Mouse (Mus musculus) MEL (cell line): Measurements from ENCODE around the gene Alg1. TPM values are rescaled to one million over a fixed set of nuclear protein-coding genes. Genes with fewer than 3 reads are reported as not detected.

Source experiments
- DNase-seq: peaks from one replicate; pipeline ENCODE4 v3.0.0; 2011; ENCODE audit warnings: low read depth, low spot score
- H3K27ac ChIP-seq: 2 replicates; pipeline ENCODE4 v1.5.1; 2012; ENCODE audit warnings: low read depth, mild to moderate bottlenecking, control low read depth, low read length, moderate library complexity; ENCODE audit not compliant: control insufficient read depth
- H3K27me3 ChIP-seq, 2 experiments: fragments of 150-350 bp in 1 of 2; sonication (generic) in 1 of 2; 2 replicates each; pipeline ENCODE4 v1.6.1; 2012; ENCODE audit warnings: low read length in 2 of 2, mild to moderate bottlenecking in 2 of 2, improper control_type of control experiment in 1 of 2, moderate library complexity in 1 of 2; ENCODE audit not compliant: insufficient read depth in 2 of 2, control insufficient read depth in 1 of 2
- H3K36me3 ChIP-seq, 2 experiments: 2 replicates each; pipeline ENCODE4 v1.6.1; 2012 to 2014; ENCODE audit warnings: low read length in 2 of 2, improper control_type of control experiment in 1 of 2, inconsistent platforms in 1 of 2, mild to moderate bottlenecking in 1 of 2; ENCODE audit not compliant: insufficient read depth in 2 of 2, control insufficient read depth in 1 of 2
- H3K4me1 ChIP-seq, 2 experiments: fragments of 150-350 bp in 1 of 2; sonication (generic) in 1 of 2; 2 replicates each; pipeline ENCODE4 v1.6.1; 2012; ENCODE audit warnings: low read length in 2 of 2, improper control_type of control experiment in 1 of 2, mild to moderate bottlenecking in 1 of 2; ENCODE audit not compliant: insufficient read depth in 2 of 2, control insufficient read depth in 1 of 2
- H3K4me3 ChIP-seq, 2 experiments: fragments of 150-350 bp in 1 of 2; sonication (generic) in 1 of 2; 2 replicates each; pipeline ENCODE4 v1.5.1; 2012; ENCODE audit warnings: low read depth in 2 of 2, low read length in 2 of 2, mild to moderate bottlenecking in 2 of 2, moderate library complexity in 2 of 2, control low read depth in 1 of 2, improper control_type of control experiment in 1 of 2; ENCODE audit not compliant: control insufficient read depth in 1 of 2, insufficient read depth in 1 of 2
- H3K79me2 ChIP-seq: 2 replicates; pipeline ENCODE4 v1.6.1; 2012; ENCODE audit warnings: mild to moderate bottlenecking, low read length, moderate library complexity; ENCODE audit not compliant: control insufficient read depth, poor library complexity, insufficient read depth
- H3K9ac ChIP-seq: 2 replicates; pipeline ENCODE4 v1.6.1; 2012; ENCODE audit warnings: low read depth, mild to moderate bottlenecking, control low read depth, low read length, moderate library complexity; ENCODE audit not compliant: control insufficient read depth, poor library complexity, severe bottlenecking
- H3K9me3 ChIP-seq: fragments of 150-350 bp; sonication (generic); replicated peaks from 2 replicates; pipeline ENCODE4 v1.6.1; 2012; ENCODE audit warnings: mild to moderate bottlenecking, low read length, improper control_type of control experiment, moderate library complexity; ENCODE audit not compliant: insufficient read depth
- BHLHE40 ChIP-seq: IDR thresholded peaks from 2 replicates; pipeline ENCODE4 v1.6.1; 2012; ENCODE audit warnings: low read depth, mild to moderate bottlenecking, inconsistent platforms, low read length, improper control_type of control experiment, borderline replicate concordance
- CHD1 ChIP-seq: IDR thresholded peaks from 2 replicates; pipeline ENCODE4 v1.6.1; 2012; ENCODE audit warnings: low read depth, mild to moderate bottlenecking, inconsistent platforms, low read length, improper control_type of control experiment
- CTCF ChIP-seq, 3 experiments: IDR thresholded peaks in 2 of 3; conservative IDR thresholded peaks in 1 of 3; 2 replicates each; pipeline ENCODE4 v1.5.1; 2011 to 2012; ENCODE audit warnings: low read length in 3 of 3, low read depth in 2 of 3, mild to moderate bottlenecking in 2 of 3, improper control_type of control experiment in 1 of 3, inconsistent platforms in 1 of 3, mixed read lengths in 1 of 3, moderate library complexity in 1 of 3; ENCODE audit not compliant: control insufficient read depth in 1 of 3, insufficient read depth in 1 of 3, poor library complexity in 1 of 3, severe bottlenecking in 1 of 3
- E2F4 ChIP-seq: IDR thresholded peaks from 2 replicates; pipeline ENCODE4 v1.6.1; 2011; ENCODE audit warnings: low read depth, low read length, improper control_type of control experiment, borderline replicate concordance
- ELF1 ChIP-seq: IDR thresholded peaks from 2 replicates; pipeline ENCODE4 v1.6.1; 2014; ENCODE audit warnings: low read depth, mild to moderate bottlenecking, inconsistent platforms, low read length, improper control_type of control experiment, moderate library complexity
- EP300 ChIP-seq, 2 experiments: IDR thresholded peaks; 2 replicates each; pipeline ENCODE4 v1.6.1; 2011; ENCODE audit warnings: improper control_type of control experiment in 2 of 2, low read length in 2 of 2, low read depth in 1 of 2, mild to moderate bottlenecking in 1 of 2
- GABPA ChIP-seq: IDR thresholded peaks from 2 replicates; pipeline ENCODE4 v1.6.1; 2012; ENCODE audit warnings: low read depth, mild to moderate bottlenecking, inconsistent platforms, low read length, improper control_type of control experiment, moderate library complexity
- GATA1 ChIP-seq: IDR thresholded peaks from 2 replicates; pipeline ENCODE4 v1.6.1; 2011; ENCODE audit warnings: low read depth, low read length, improper control_type of control experiment
- HCFC1 ChIP-seq: IDR thresholded peaks from 2 replicates; pipeline ENCODE4 v1.6.1; 2012; ENCODE audit warnings: low read depth, mild to moderate bottlenecking, inconsistent platforms, low read length, improper control_type of control experiment, moderate library complexity
- JUND ChIP-seq: IDR thresholded peaks from 2 replicates; pipeline ENCODE4 v1.6.1; 2011; ENCODE audit warnings: low read depth, mild to moderate bottlenecking, improper control_type of control experiment, low read length
- KAT2A ChIP-seq: conservative IDR thresholded peaks from 2 replicates; pipeline ENCODE4 v1.6.1; 2012; ENCODE audit warnings: low read depth, low read length, improper control_type of control experiment, inconsistent platforms
- MAFK ChIP-seq: IDR thresholded peaks from 2 replicates; pipeline ENCODE4 v1.6.1; 2011; ENCODE audit warnings: low read depth, mild to moderate bottlenecking, low read length, improper control_type of control experiment, borderline replicate concordance
- MAX ChIP-seq: IDR thresholded peaks from 2 replicates; pipeline ENCODE4 v1.6.1; 2011; ENCODE audit warnings: low read length, improper control_type of control experiment
- MAZ ChIP-seq: IDR thresholded peaks from 2 replicates; pipeline ENCODE4 v1.6.1; 2012; ENCODE audit warnings: low read depth, mild to moderate bottlenecking, inconsistent platforms, low read length, improper control_type of control experiment
- MEF2A ChIP-seq: IDR thresholded peaks from 2 replicates; pipeline ENCODE4 v1.6.1; 2014; ENCODE audit warnings: low read depth, mild to moderate bottlenecking, inconsistent platforms, low read length, improper control_type of control experiment; ENCODE audit not compliant: poor library complexity, insufficient replicate concordance, severe bottlenecking; ENCODE audit errors: extremely low read depth
- MXI1 ChIP-seq: IDR thresholded peaks from 2 replicates; pipeline ENCODE4 v1.6.1; 2011; ENCODE audit warnings: mild to moderate bottlenecking, low read depth, low read length, improper control_type of control experiment
- MYB ChIP-seq: IDR thresholded peaks from 2 replicates; pipeline ENCODE4 v1.6.1; 2011; ENCODE audit warnings: mild to moderate bottlenecking, low read depth, low read length, improper control_type of control experiment
- MYC ChIP-seq: IDR thresholded peaks from 2 replicates; pipeline ENCODE4 v1.6.1; 2011; ENCODE audit warnings: low read depth, mild to moderate bottlenecking, low read length, improper control_type of control experiment, moderate library complexity
- NRF1 ChIP-seq: IDR thresholded peaks from 2 replicates; pipeline ENCODE4 v1.6.1; 2014; ENCODE audit warnings: low read depth, mild to moderate bottlenecking, inconsistent platforms, low read length, improper control_type of control experiment, moderate library complexity; ENCODE audit not compliant: poor library complexity, insufficient read depth, severe bottlenecking
- POLR2A ChIP-seq, 2 experiments: IDR thresholded peaks; 2 replicates each; pipeline ENCODE4 v1.6.1; 2011 to 2012; ENCODE audit warnings: low read length in 2 of 2, mild to moderate bottlenecking in 2 of 2, control low read depth in 1 of 2, improper control_type of control experiment in 1 of 2, low read depth in 1 of 2, moderate library complexity in 1 of 2; ENCODE audit not compliant: control insufficient read depth in 1 of 2, insufficient read depth in 1 of 2, poor library complexity in 1 of 2
- POLR2AphosphoS2 ChIP-seq: IDR thresholded peaks from 2 replicates; pipeline ENCODE4 v1.6.1; 2011; ENCODE audit warnings: low read length, improper control_type of control experiment
- POLR2AphosphoS5 ChIP-seq: IDR thresholded peaks from 2 replicates; pipeline ENCODE4 v1.6.1; 2012; ENCODE audit warnings: low read depth, borderline replicate concordance, mild to moderate bottlenecking, inconsistent platforms, low read length, moderate library complexity, mixed read lengths
- RAD21 ChIP-seq: IDR thresholded peaks from 2 replicates; pipeline ENCODE4 v1.6.1; 2011; ENCODE audit warnings: mild to moderate bottlenecking, low read depth, low read length, improper control_type of control experiment
- SIN3A ChIP-seq: IDR thresholded peaks from 2 replicates; pipeline ENCODE4 v1.6.1; 2012; ENCODE audit warnings: low read length, improper control_type of control experiment, inconsistent platforms
- SMC3 ChIP-seq: IDR thresholded peaks from 2 replicates; pipeline ENCODE4 v1.6.1; 2011; ENCODE audit warnings: low read depth, low read length, improper control_type of control experiment
- TAL1 ChIP-seq: IDR thresholded peaks from 2 replicates; pipeline ENCODE4 v1.6.1; 2012; ENCODE audit warnings: mild to moderate bottlenecking, inconsistent platforms, low read length, moderate library complexity, mixed read lengths
- TBP ChIP-seq: IDR thresholded peaks from 2 replicates; pipeline ENCODE4 v1.8.0; 2011; ENCODE audit warnings: low read depth, low read length, improper control_type of control experiment
- TCF12 ChIP-seq: IDR thresholded peaks from 2 replicates; pipeline ENCODE4 v1.6.1; 2014; ENCODE audit warnings: low read depth, mild to moderate bottlenecking, inconsistent platforms, low read length, improper control_type of control experiment, moderate library complexity
- UBTF ChIP-seq: IDR thresholded peaks from 2 replicates; pipeline ENCODE4 v1.6.1; 2012; ENCODE audit warnings: low read depth, mild to moderate bottlenecking, inconsistent platforms, low read length, improper control_type of control experiment, moderate library complexity, borderline replicate concordance; ENCODE audit not compliant: insufficient read depth
- USF1 ChIP-seq: IDR thresholded peaks from 2 replicates; pipeline ENCODE4 v1.6.1; 2014; ENCODE audit warnings: low read depth, mild to moderate bottlenecking, inconsistent platforms, low read length, improper control_type of control experiment, moderate library complexity
- USF2 ChIP-seq, 2 experiments: IDR thresholded peaks; 2 replicates each; pipeline ENCODE4 v1.6.1; 2011 to 2012; ENCODE audit warnings: improper control_type of control experiment in 2 of 2, low read length in 2 of 2, borderline replicate concordance in 1 of 2, inconsistent platforms in 1 of 2, low read depth in 1 of 2, mild to moderate bottlenecking in 1 of 2; ENCODE audit not compliant: insufficient read depth in 1 of 2
- ZC3H11A ChIP-seq: IDR thresholded peaks from 2 replicates; pipeline ENCODE4 v1.6.1; 2012; ENCODE audit warnings: low read depth, mild to moderate bottlenecking, inconsistent platforms, low read length, improper control_type of control experiment
- ZKSCAN1 ChIP-seq: IDR thresholded peaks from 2 replicates; pipeline ENCODE4 v1.6.1; 2012; ENCODE audit warnings: low read depth, mild to moderate bottlenecking, inconsistent platforms, low read length, improper control_type of control experiment, moderate library complexity
- ZNF384 ChIP-seq: IDR thresholded peaks from 2 replicates; pipeline ENCODE4 v1.6.1; 2012; ENCODE audit warnings: low read depth, mild to moderate bottlenecking, inconsistent platforms, low read length, improper control_type of control experiment
- polyA plus RNA-seq, 2 experiments: library from polyadenylated mRNA; stranded (reverse) in 1 of 2; unstranded in 1 of 2; fragments of >175 nt in 1 of 2; fragments of >200 nt in 1 of 2; gene quantifications; 2 replicates each; pipeline versions ENCODE4 v1.2.1 to v1.2.4; 2012; ENCODE audit warnings: low replicate concordance in 2 of 2, low read depth in 1 of 2; ENCODE audit not compliant: insufficient read length in 2 of 2, insufficient read depth in 1 of 2, missing spikeins in 1 of 2
- total RNA-seq: library from RNA; depleted of rRNA; stranded (reverse); fragments of 300-350 nt; gene quantifications from 2 replicates; pipeline ENCODE4 v1.2.3, GENCODE M21; 2012

Alg1 gene
- total and polyA plus RNA-seq, 3 experiments, result 42.9 to 46.4 TPM; not detected in 1

GRCm38 (mm10) chr16:5202681-5203080 is 30.7 kb upstream of the Alg1 start:
- Histone ChIP-seq H3K79me2 (peaks cover 3% of the 10 kb centered on the region; the same call in 1 of the 2 replicates), H3K4me1 (peaks cover 0 to 4% of the 10 kb centered on the region in 2 experiments; a peak in 1 of 4 replicates)
- TF ChIP-seq POLR2AphosphoS5 (no peak), ZNF384 (no peak), USF2 (IDR thresholded peaks at IDR 0.05; ENCODE audit: borderline replicate concordance in 1 of 2, insufficient read depth in 1 of 2, low read depth in 1 of 2, low read length in 2 of 2) (no peak), MAX (no peak), ZC3H11A (peak; percentile 69), GATA1 (no peak), GABPA (no peak), MEF2A (no peak), RAD21 (peak; percentile 71), TAL1 (no peak), POLR2A (IDR thresholded peaks at IDR 0.05; ENCODE audit: control insufficient read depth in 1 of 2, insufficient read depth in 1 of 2, low read depth in 1 of 2, low read length in 2 of 2, poor library complexity in 1 of 2) (no peak), ELF1 (no peak), CTCF (IDR thresholded peaks at IDR 0.05 in 2 of 3, conservative IDR thresholded peaks at IDR 0.05 in 1 of 3; ENCODE audit: control insufficient read depth in 1 of 3, insufficient read depth in 1 of 3, low read depth in 2 of 3, low read length in 3 of 3, poor library complexity in 1 of 3, severe bottlenecking in 1 of 3) (peak; percentile 60 to 81 (median 72)), SIN3A (peak; percentile 87; the same call in 1 of the 2 replicates), UBTF (no peak), MAFK (no peak), TCF12 (no peak), KAT2A (no peak), MYB (no peak), HCFC1 (no peak), ZKSCAN1 (no peak), JUND (no peak), SMC3 (peak; percentile 86), EP300 (IDR thresholded peaks at IDR 0.05; ENCODE audit: low read depth in 1 of 2, low read length in 2 of 2) (no peak), NRF1 (no peak), CHD1 (no peak), POLR2AphosphoS2 (no peak), MYC (no peak), BHLHE40 (no peak), E2F4 (no peak), MXI1 (peak; percentile 48; the same call in 1 of the 2 replicates), TBP (no peak), MAZ (no peak), USF1 (no peak)
- TF ChIP-seq, all 39 proteins: peak for 6
- H3K27me3 ChIP-seq, result no peaks in the 10 kb centered on the region
- H3K4me3 ChIP-seq, result peak overlapping the region; percentile 76 to 91
- no peaks in the 10 kb centered on the region for H3K9me3 ChIP-seq
- H3K9ac ChIP-seq, result peak overlapping the region; percentile 88
- peak; percentile 80 for DNase-seq
- peaks cover 0 to 3% of the 10 kb centered on the region in 2 experiments; a peak in 1 of 4 replicates for H3K36me3 ChIP-seq
- H3K27ac ChIP-seq, result peak overlapping the region; percentile 40
